Mouse (Mus musculus) embryonic facial prominence, embryonic 13.5 days (tissue): ENCODE data around the gene Qrich2. TPM values are rescaled to one million over a fixed set of nuclear protein-coding genes. Genes with fewer than 3 reads are reported as not detected.

Source experiments
- ATAC-seq: fragments of 200-750 bp; cut with Nextera tagmentation; 2 replicates; pipeline ENCODE4 v1.8.0; 2017; ENCODE audit warnings: low read depth; ENCODE audit not compliant: insufficient number of reproducible peaks, insufficient read depth, low FRiP score, low TSS enrichment
- H3K27ac ChIP-seq: fragments of 300-500 bp; sonication (generic); 2 replicates; pipeline ENCODE4 v1.5.1; 2015; ENCODE audit warnings: moderate library complexity, mild to moderate bottlenecking, inconsistent platforms
- H3K27me3 ChIP-seq: fragments of 300-500 bp; sonication (generic); 2 replicates; pipeline ENCODE4 v1.6.1; 2015; ENCODE audit warnings: mild to moderate bottlenecking, inconsistent platforms
- H3K36me3 ChIP-seq: fragments of 300-500 bp; sonication (generic); 2 replicates; pipeline ENCODE4 v1.6.1; 2015; ENCODE audit warnings: mild to moderate bottlenecking, inconsistent platforms
- H3K4me1 ChIP-seq: fragments of 300-500 bp; sonication (generic); 2 replicates; pipeline ENCODE4 v1.6.1; 2015; ENCODE audit warnings: inconsistent platforms
- H3K4me2 ChIP-seq: fragments of 300-500 bp; sonication (generic); 2 replicates; pipeline ENCODE4 v1.6.1; 2015; ENCODE audit warnings: moderate library complexity, mild to moderate bottlenecking, inconsistent platforms
- H3K4me3 ChIP-seq: fragments of 300-500 bp; sonication (generic); 2 replicates; pipeline ENCODE4 v1.5.1; 2015; ENCODE audit warnings: mild to moderate bottlenecking, inconsistent platforms
- H3K9ac ChIP-seq: fragments of 300-500 bp; sonication (generic); 2 replicates; pipeline ENCODE4 v1.6.1; 2015; ENCODE audit warnings: mild to moderate bottlenecking, inconsistent platforms
- H3K9me3 ChIP-seq: fragments of 300-500 bp; sonication (generic); 2 replicates; pipeline ENCODE4 v1.6.1; 2016; ENCODE audit warnings: inconsistent platforms
- WGBS: fragments of 180-500 bp; shearing (Covaris S2); methylation state at CpG from one replicate; pipeline ENCODE4 v1.1.7; 2015; ENCODE audit warnings: mixed read lengths; 5-methylcytosine and 5-hydroxymethylcytosine counted together
- polyA plus RNA-seq: library from polyadenylated mRNA; unstranded; fragments of >200 nt; fragmentation: Nextera tagmentation; extraction: Ambion mirVana; gene quantifications from 2 replicates; pipeline ENCODE4 v1.2.1, GENCODE M21; 2015

The Qrich2 gene
- polyA plus RNA-seq, 1 experiment from 2014 or later: 0.55 TPM

DNA sequence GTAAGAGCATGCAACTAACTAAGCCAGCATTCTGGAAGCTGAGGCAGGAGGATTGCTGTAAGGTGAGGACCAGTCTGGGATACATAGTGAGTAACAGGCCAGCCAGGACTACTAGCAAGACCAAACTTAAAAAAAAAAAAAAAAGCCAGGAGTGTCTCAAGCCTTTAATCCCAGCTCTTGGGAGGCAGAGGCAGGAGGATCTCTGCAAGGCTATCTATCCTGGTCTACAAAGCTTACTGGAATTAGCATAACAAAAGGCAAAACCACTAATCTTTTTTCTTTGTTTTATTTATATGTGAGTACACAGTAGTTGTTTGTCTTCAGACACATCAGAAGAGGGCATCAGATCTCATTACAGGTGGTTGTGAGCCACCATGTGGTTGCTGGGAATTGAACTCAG lies 22.2 kb upstream of the Qrich2 start:
- Histone ChIP-seq H3K27me3 (no peaks in the 10 kb centered on the region), H3K9me3 (no peaks in the 10 kb centered on the region), H3K9ac (no peak overlapping the region), H3K27ac (no peak overlapping the region), H3K4me1 (peaks cover 16% of the 10 kb centered on the region), H3K4me3 (no peak overlapping the region; the same call in 1 of the 2 replicates), H3K36me3 (peaks cover 48% of the 10 kb centered on the region), H3K4me2 (no peak overlapping the region)
- no peak for ATAC-seq

- ATAC-seq: no peak
- H3K9ac ChIP-seq: no peak overlapping the region
- no peak overlapping the region for H3K27ac ChIP-seq
- no peaks in the 10 kb centered on the region for H3K27me3 ChIP-seq
- H3K4me3 ChIP-seq: no peak overlapping the region
- no peaks in the 10 kb centered on the region for H3K9me3 ChIP-seq
- no peak overlapping the region for H3K4me2 ChIP-seq
- WGBS: 93% methylated on average over 8 of the region's 8 CpGs
- peaks cover 85% of the 10 kb centered on the region for H3K36me3 ChIP-seq
- H3K4me1 ChIP-seq: peaks cover 8% of the 10 kb centered on the region
These were observed 18.2 kb upstream of the Qrich2 start for GRCm38 (mm10) chr11:116484261-116484660.

DNA sequence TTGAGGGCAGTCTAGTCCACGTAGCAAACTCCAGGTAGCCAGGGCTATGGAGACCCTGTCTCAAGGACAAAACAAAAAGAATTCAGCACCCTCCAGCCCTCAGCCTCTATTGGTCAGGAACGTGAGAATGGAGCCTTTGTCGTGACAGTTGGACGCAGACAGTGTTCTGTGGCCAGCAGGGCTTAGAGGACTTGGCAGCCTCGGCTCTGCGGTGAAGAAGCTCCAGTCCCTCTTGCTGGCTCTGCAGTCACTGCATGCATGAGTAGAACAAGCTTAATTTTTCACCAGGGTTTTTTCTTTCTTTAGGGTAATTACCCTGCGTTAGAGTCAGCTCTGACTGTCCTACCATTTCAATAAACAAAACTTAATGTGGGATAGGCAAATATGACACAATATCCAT lies 15.7 kb upstream of the Qrich2 start:
- no peaks in the 10 kb centered on the region for H3K4me1 ChIP-seq
- no peaks in the 10 kb centered on the region for H3K9me3 ChIP-seq
- H3K27me3 ChIP-seq: no peaks in the 10 kb centered on the region
- H3K36me3 ChIP-seq: peaks cover 95% of the 10 kb centered on the region
- H3K4me3 ChIP-seq: no peak overlapping the region
- no peak overlapping the region for H3K27ac ChIP-seq
- WGBS: 83% methylated on average over 7 of the region's 7 CpGs
- ATAC-seq: no peak
- no peak overlapping the region for H3K9ac ChIP-seq
- H3K4me2 ChIP-seq: no peak overlapping the region

DNA sequence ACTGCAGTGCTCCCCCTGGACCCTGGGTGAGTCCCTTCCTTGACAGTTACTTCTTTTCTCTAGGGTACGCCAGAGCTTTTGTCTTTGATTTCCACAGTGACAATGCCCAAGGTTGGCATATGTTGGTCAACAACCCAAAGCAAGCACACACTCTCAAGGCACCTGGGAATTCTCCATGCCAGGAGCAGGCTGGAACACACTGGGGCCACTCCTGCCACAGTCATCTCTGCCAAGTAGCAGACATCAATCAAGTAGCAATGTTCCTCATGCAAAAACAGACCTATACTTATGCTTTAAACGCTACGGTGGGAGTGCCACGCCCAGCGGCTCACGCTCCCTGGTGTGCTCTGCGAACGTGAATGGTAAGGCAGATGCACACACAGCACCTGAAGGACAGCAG lies 14.9 kb upstream of the Qrich2 start:
- no peak overlapping the region for H3K4me3 ChIP-seq
- ATAC-seq: no peak
- H3K27me3 ChIP-seq: no peaks in the 10 kb centered on the region
- WGBS: 95% methylated on average over 8 of the region's 8 CpGs
- no peak overlapping the region for H3K27ac ChIP-seq
- no peaks in the 10 kb centered on the region for H3K9me3 ChIP-seq
- H3K4me2 ChIP-seq: no peak overlapping the region
- H3K9ac ChIP-seq: no peak overlapping the region
- no peaks in the 10 kb centered on the region for H3K4me1 ChIP-seq
- H3K36me3 ChIP-seq: peaks cover 97% of the 10 kb centered on the region

GRCm38 (mm10) chr11:116479832-116480231 lies 13.8 kb upstream of the Qrich2 start:
- Histone ChIP-seq H3K4me3 (no peak overlapping the region), H3K27ac (no peak overlapping the region), H3K9me3 (no peaks in the 10 kb centered on the region), H3K4me2 (no peak overlapping the region), H3K9ac (no peak overlapping the region), H3K4me1 (no peaks in the 10 kb centered on the region), H3K36me3 (peaks cover 97% of the 10 kb centered on the region), H3K27me3 (no peaks in the 10 kb centered on the region)
- no peak for ATAC-seq
- WGBS: 52% methylated on average over 8 of the region's 8 CpGs

GRCm38 (mm10) chr11:116478978-116479377 lies 12.9 kb upstream of the Qrich2 start:
- Histone ChIP-seq H3K27me3 (no peaks in the 10 kb centered on the region), H3K9ac (no peak overlapping the region), H3K4me3 (no peak overlapping the region), H3K4me2 (no peak overlapping the region), H3K9me3 (no peaks in the 10 kb centered on the region), H3K4me1 (no peaks in the 10 kb centered on the region), H3K36me3 (peaks cover 97% of the 10 kb centered on the region), H3K27ac (no peak overlapping the region)
- ATAC-seq: no peak
- WGBS: 69% methylated on average over 7 of the region's 7 CpGs

DNA sequence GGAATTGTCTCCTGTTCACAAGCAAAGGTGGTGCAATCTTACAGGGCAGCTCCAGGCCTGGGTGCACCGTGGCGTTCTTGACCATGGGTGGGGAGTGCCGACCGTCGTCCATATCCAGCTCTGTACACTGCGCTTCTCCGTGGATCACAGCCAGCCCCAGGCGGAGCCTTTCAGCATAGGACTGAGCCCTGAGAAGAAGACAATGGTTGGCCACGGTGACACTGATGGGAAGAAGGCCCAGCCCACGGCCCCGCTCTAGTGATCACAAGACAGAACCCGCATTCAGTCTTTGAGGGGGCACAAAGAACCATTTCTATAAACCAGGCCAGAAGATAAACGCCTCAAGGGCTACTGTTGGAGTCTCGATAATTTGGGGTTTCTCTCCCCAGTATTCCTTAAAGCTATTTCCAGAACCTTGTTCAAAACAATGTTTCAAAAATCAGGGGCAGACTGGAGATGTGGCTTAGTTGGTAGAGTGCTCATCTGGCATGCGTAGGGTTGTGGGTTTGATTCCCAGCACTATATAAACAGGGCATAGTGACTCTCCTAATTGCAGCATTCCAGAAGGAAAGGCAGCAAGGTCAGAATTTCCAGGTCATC lies 11.2 kb upstream of the Qrich2 start:
- ATAC-seq: no peak
- H3K4me3 ChIP-seq: no peak overlapping the region
- no peaks in the 10 kb centered on the region for H3K4me1 ChIP-seq
- H3K9me3 ChIP-seq: no peaks in the 10 kb centered on the region
- no peak overlapping the region; the same call in 1 of the 2 replicates for H3K27ac ChIP-seq
- H3K27me3 ChIP-seq: no peaks in the 10 kb centered on the region
- no peak overlapping the region for H3K9ac ChIP-seq
- H3K4me2 ChIP-seq: no peak overlapping the region
- WGBS: 67% methylated on average over 15 of the region's 15 CpGs
- H3K36me3 ChIP-seq: peaks cover 100% of the 10 kb centered on the region

DNA sequence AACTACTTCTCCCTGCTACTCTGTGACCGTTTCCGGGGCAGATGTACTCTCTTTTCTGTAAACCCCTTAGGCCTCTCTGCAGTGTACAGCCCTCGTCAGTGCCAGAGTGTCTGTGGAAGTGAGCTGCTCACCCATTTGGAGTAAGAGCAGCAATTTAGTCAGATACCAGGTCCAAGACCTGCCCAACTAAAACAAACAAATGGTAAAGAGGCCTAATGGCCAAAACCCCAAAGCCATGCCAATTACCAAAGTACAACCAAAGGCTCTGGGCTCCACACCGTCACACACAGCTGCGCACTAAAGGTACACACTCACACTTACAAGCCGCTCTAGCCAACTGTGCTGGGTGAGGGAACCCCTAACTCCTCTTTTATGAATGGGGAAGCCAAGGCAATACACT lies 10.7 kb upstream of the Qrich2 start:
- 89% methylated on average over 6 of the region's 6 CpGs for WGBS
- peaks cover 100% of the 10 kb centered on the region for H3K36me3 ChIP-seq
- no peak overlapping the region for H3K9ac ChIP-seq
- H3K9me3 ChIP-seq: no peaks in the 10 kb centered on the region
- H3K4me1 ChIP-seq: no peaks in the 10 kb centered on the region
- no peaks in the 10 kb centered on the region for H3K27me3 ChIP-seq
- no peak overlapping the region for H3K4me2 ChIP-seq
- no peak overlapping the region for H3K4me3 ChIP-seq
- ATAC-seq: no peak
- H3K27ac ChIP-seq: no peak overlapping the region

GRCm38 (mm10) chr11:116476041-116476440 lies 10.0 kb upstream of the Qrich2 start:
- H3K9ac ChIP-seq: no peak overlapping the region
- no peaks in the 10 kb centered on the region for H3K9me3 ChIP-seq
- no peak for ATAC-seq
- H3K4me3 ChIP-seq: no peak overlapping the region
- no peak overlapping the region for H3K4me2 ChIP-seq
- no peak overlapping the region for H3K27ac ChIP-seq
- H3K27me3 ChIP-seq: no peaks in the 10 kb centered on the region
- H3K36me3 ChIP-seq: peaks cover 100% of the 10 kb centered on the region
- no peaks in the 10 kb centered on the region for H3K4me1 ChIP-seq
- 89% methylated on average over 10 of the region's 10 CpGs for WGBS

DNA sequence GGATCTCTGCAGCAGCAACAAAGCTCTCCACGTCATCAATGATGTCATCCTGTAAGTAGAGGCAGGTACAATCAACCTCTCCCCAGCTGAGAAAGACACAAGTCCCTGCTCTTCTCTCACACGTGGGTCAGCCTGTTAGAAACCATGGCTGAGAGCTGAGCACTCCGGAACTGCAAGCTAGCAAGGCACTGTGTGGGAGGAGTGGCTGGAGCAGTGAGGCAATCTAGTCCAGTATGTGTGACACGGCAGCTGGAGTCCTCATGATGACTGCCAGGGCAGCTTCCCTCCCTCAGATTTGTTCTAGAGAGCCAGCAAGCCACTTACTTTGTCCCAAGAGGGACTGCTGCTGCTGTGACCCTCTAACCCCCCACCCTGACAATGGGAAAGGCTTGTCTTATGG lies 6.2 kb upstream of the Qrich2 start:
- Histone ChIP-seq H3K27me3 (no peaks in the 10 kb centered on the region), H3K36me3 (peaks cover 78% of the 10 kb centered on the region), H3K27ac (no peak overlapping the region), H3K9me3 (no peaks in the 10 kb centered on the region), H3K4me1 (no peaks in the 10 kb centered on the region), H3K4me3 (no peak overlapping the region), H3K4me2 (no peak overlapping the region), H3K9ac (peak overlapping the region; percentile 11; the same call in 1 of the 2 replicates)
- no peak for ATAC-seq
- 80% methylated on average over 4 of the region's 4 CpGs for WGBS

- H3K4me2 ChIP-seq: no peak overlapping the region
- no peak overlapping the region for H3K9ac ChIP-seq
- no peak for ATAC-seq
- no peaks in the 10 kb centered on the region for H3K9me3 ChIP-seq
- no peak overlapping the region for H3K27ac ChIP-seq
- H3K27me3 ChIP-seq: no peaks in the 10 kb centered on the region
- no peaks in the 10 kb centered on the region for H3K4me1 ChIP-seq
- WGBS: 87% methylated on average over 4 of the region's 4 CpGs
- no peak overlapping the region for H3K4me3 ChIP-seq
- peaks cover 64% of the 10 kb centered on the region for H3K36me3 ChIP-seq
These were observed 4.9 kb upstream of the Qrich2 start for GRCm38 (mm10) chr11:116470896-116471295.

DNA sequence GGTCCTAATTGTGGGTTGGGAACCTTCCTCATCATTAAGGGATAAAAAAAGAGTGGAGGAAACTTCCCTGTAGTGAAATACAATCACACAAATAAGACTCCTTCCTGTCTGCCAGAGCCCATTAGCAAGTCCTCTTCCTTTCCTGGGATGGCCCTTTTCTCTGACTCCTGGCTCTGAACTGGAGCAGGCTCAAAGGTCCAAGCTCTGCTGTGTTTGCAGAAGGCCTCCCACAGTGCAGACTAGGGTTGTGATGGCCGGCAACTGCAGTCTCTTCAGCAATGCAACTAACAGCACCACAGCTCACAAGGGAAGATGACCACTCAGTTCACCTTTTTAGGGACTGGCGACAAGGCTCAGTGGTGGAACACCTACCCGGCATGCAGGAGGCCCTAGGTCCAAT lies 4.2 kb upstream of the Qrich2 start:
- Histone ChIP-seq H3K27ac (no peak overlapping the region), H3K36me3 (peaks cover 57% of the 10 kb centered on the region), H3K4me3 (no peak overlapping the region), H3K4me2 (no peak overlapping the region), H3K9me3 (no peaks in the 10 kb centered on the region), H3K9ac (no peak overlapping the region), H3K4me1 (no peaks in the 10 kb centered on the region), H3K27me3 (no peaks in the 10 kb centered on the region)
- WGBS: 83% methylated on average over 3 of the region's 3 CpGs
- no peak for ATAC-seq
